Mouse (Mus musculus) kidney, embryonic 16.5 days (tissue): ENCODE data around the gene Ltbp4. TPM values are rescaled to one million over a fixed set of nuclear protein-coding genes. Genes with fewer than 3 reads are reported as not detected.
A peak's percentile ranks its signal among the peaks of the same experiment; 100 is the strongest.

Experiments
- ATAC-seq: fragments of 200-750 bp; cut with Nextera tagmentation; 2 replicates; pipeline ENCODE4 v1.8.0; 2017; ENCODE audit warnings: moderate TSS enrichment; ENCODE audit not compliant: low FRiP score, low TSS enrichment
- H3K27ac ChIP-seq: fragments of 300-500 bp; sonication (generic); 2 replicates; pipeline ENCODE4 v1.5.1; 2014; ENCODE audit warnings: low read length
- H3K27me3 ChIP-seq: fragments of 300-500 bp; sonication (generic); 2 replicates; pipeline ENCODE4 v1.6.1; 2014; ENCODE audit warnings: low read length, control low read depth, mixed read lengths; ENCODE audit not compliant: insufficient read depth
- H3K36me3 ChIP-seq: fragments of 300-500 bp; sonication (generic); 2 replicates; pipeline ENCODE4 v1.6.1; 2014; ENCODE audit warnings: low read length, control low read depth, mixed read lengths; ENCODE audit not compliant: insufficient read depth
- H3K4me1 ChIP-seq: fragments of 300-500 bp; sonication (generic); 2 replicates; pipeline ENCODE4 v1.6.1; 2014; ENCODE audit warnings: low read length, control low read depth, mixed read lengths; ENCODE audit not compliant: insufficient read depth
- H3K4me2 ChIP-seq: fragments of 300-500 bp; sonication (generic); replicated peaks from 2 replicates; pipeline ENCODE4 v1.6.1; 2014; ENCODE audit warnings: low read depth, low read length
- H3K4me3 ChIP-seq: fragments of 300-500 bp; sonication (generic); 2 replicates; pipeline ENCODE4 v1.5.1; 2014; ENCODE audit warnings: mild to moderate bottlenecking, low read length
- H3K9ac ChIP-seq: fragments of 300-500 bp; sonication (generic); replicated peaks from 2 replicates; pipeline ENCODE4 v1.6.1; 2014; ENCODE audit warnings: low read length
- H3K9me3 ChIP-seq: fragments of 300-500 bp; sonication (generic); 2 replicates; pipeline ENCODE4 v1.6.1; 2016; ENCODE audit warnings: low read length, control low read depth
- WGBS: fragments of 180-500 bp; shearing (Covaris S2); extraction: QIAGEN DNeasy Blood & Tissue Kit; methylation state at CpG from one replicate; pipeline ENCODE4 v1.1.7; 2014; 5-methylcytosine and 5-hydroxymethylcytosine counted together
- polyA plus RNA-seq: library from polyadenylated mRNA; unstranded; fragments of >200 nt; fragmentation: Nextera tagmentation; extraction: Ambion mirVana; gene quantifications from 2 replicates; pipeline ENCODE4 v1.2.1, GENCODE M21; 2015

Ltbp4 gene
- polyA plus RNA-seq, 1 experiment from 2014 or later = 55.8 TPM

GRCm38 (mm10) chr7:27330709-27331540 is 6.6 kb downstream of the Ltbp4 start:
- peak overlapping the region; percentile 66 for H3K9ac ChIP-seq
- WGBS = under 1% methylated on average over 38 of the region's 39 CpGs
- H3K4me1 ChIP-seq = peaks cover 74% of the 10 kb centered on the region
- H3K36me3 ChIP-seq = 0 out of 2 replicates have a peak, but pooled peaks cover 4% of the 10 kb centered on the region
- peak overlapping the region; percentile 94 for H3K27ac ChIP-seq
- peak; percentile 57 for ATAC-seq
- peaks cover 58% of the 10 kb centered on the region for H3K27me3 ChIP-seq
- no peaks in the 10 kb centered on the region for H3K9me3 ChIP-seq
- H3K4me3 ChIP-seq = peak overlapping the region; percentile 66
- peak overlapping the region; percentile 89 for H3K4me2 ChIP-seq

- Histone ChIP-seq H3K9me3 (no peaks in the 10 kb centered on the region), H3K4me1 (peaks cover 77% of the 10 kb centered on the region), H3K36me3 (0 out of 2 replicates have a peak, but pooled peaks cover 4% of the 10 kb centered on the region), H3K27me3 (peaks cover 51% of the 10 kb centered on the region), H3K27ac (no peak overlapping the region), H3K9ac (peak overlapping the region; percentile 59; the same call in 1 of the 2 replicates), H3K4me2 (peak overlapping the region; percentile 89), H3K4me3 (peak overlapping the region; percentile 66; the same call in 1 of the 2 replicates)
- WGBS = 22% methylated on average over 17 of the region's 17 CpGs
- no peak for ATAC-seq
Measured at GRCm38 (mm10) chr7:27329981-27330380, 7.5 kb downstream of the Ltbp4 start.

GRCm38 (mm10) chr7:27329326-27329947 is 8.1 kb downstream of the Ltbp4 start:
- H3K27me3 ChIP-seq = peaks cover 49% of the 10 kb centered on the region
- H3K27ac ChIP-seq = no peak overlapping the region
- peak overlapping the region; percentile 59 for H3K9ac ChIP-seq

GRCm38 (mm10) chr7:27328648-27329047 is 8.8 kb downstream of the Ltbp4 start:
- Histone ChIP-seq H3K27me3 (peaks cover 42% of the 10 kb centered on the region), H3K9me3 (no peaks in the 10 kb centered on the region), H3K27ac (no peak overlapping the region), H3K9ac (peak overlapping the region; percentile 7; the same call in 1 of the 2 replicates), H3K4me3 (no peak overlapping the region), H3K36me3 (0 out of 2 replicates have a peak, but pooled peaks cover 4% of the 10 kb centered on the region), H3K4me1 (peaks cover 64% of the 10 kb centered on the region), H3K4me2 (no peak overlapping the region; the same call in 1 of the 2 replicates)
- 32% methylated on average over 16 of the region's 16 CpGs for WGBS
- ATAC-seq = no peak

More at GRCm38 (mm10) chr7:27329326-27329947, 8.1 kb downstream of the Ltbp4 start:
- H3K36me3 ChIP-seq = 0 out of 2 replicates have a peak, but pooled peaks cover 4% of the 10 kb centered on the region
- H3K4me3 ChIP-seq = peak overlapping the region; percentile 39
- 4% methylated on average over 45 of the region's 45 CpGs for WGBS
- H3K4me1 ChIP-seq = peaks cover 72% of the 10 kb centered on the region
- ATAC-seq = peak; percentile 21; the same call in 1 of the 2 replicates
- H3K4me2 ChIP-seq = peak overlapping the region; percentile 89
- no peaks in the 10 kb centered on the region for H3K9me3 ChIP-seq

GRCm38 (mm10) chr7:27328161-27328560 is 9.3 kb downstream of the Ltbp4 start:
- 0 out of 2 replicates have a peak, but pooled peaks cover 4% of the 10 kb centered on the region for H3K36me3 ChIP-seq
- WGBS = 82% methylated on average over 11 of the region's 11 CpGs
- H3K27ac ChIP-seq = no peak overlapping the region
- ATAC-seq = no peak
- no peaks in the 10 kb centered on the region for H3K9me3 ChIP-seq
- peaks cover 61% of the 10 kb centered on the region for H3K4me1 ChIP-seq
- no peak overlapping the region for H3K9ac ChIP-seq
- H3K4me3 ChIP-seq = no peak overlapping the region
- H3K27me3 ChIP-seq = peaks cover 37% of the 10 kb centered on the region
- H3K4me2 ChIP-seq = no peak overlapping the region

- H3K4me2 ChIP-seq = no peak overlapping the region
- H3K4me1 ChIP-seq = peaks cover 54% of the 10 kb centered on the region
- no peaks in the 10 kb centered on the region for H3K9me3 ChIP-seq
- 0 out of 2 replicates have a peak, but pooled peaks cover 4% of the 10 kb centered on the region for H3K36me3 ChIP-seq
- no peak for ATAC-seq
- H3K27ac ChIP-seq = no peak overlapping the region
- peaks cover 32% of the 10 kb centered on the region for H3K27me3 ChIP-seq
- no peak overlapping the region for H3K4me3 ChIP-seq
- H3K9ac ChIP-seq = no peak overlapping the region
- 95% methylated on average over 8 of the region's 8 CpGs for WGBS
Measured at GRCm38 (mm10) chr7:27327500-27327899, 10.0 kb downstream of the Ltbp4 start.

- Histone ChIP-seq H3K4me3 (peak overlapping the region; percentile 35), H3K36me3 (0 out of 2 replicates have a peak, but pooled peaks cover 4% of the 10 kb centered on the region), H3K4me1 (peaks cover 42% of the 10 kb centered on the region), H3K9me3 (no peaks in the 10 kb centered on the region), H3K9ac (peak overlapping the region; percentile 56), H3K27ac (0 out of 2 replicates have a peak overlapping the region, but pooled peaks have one; percentile 1), H3K4me2 (peak overlapping the region; percentile 50), H3K27me3 (peaks cover 32% of the 10 kb centered on the region)
- WGBS = 41% methylated on average over 34 of the region's 34 CpGs
- ATAC-seq = peak; percentile 46; the same call in 1 of the 2 replicates
Measured at GRCm38 (mm10) chr7:27326101-27326880, 11.2 kb downstream of the Ltbp4 start.

- peak; percentile 80 for ATAC-seq
- peaks cover 29% of the 10 kb centered on the region for H3K27me3 ChIP-seq
- no peaks in the 10 kb centered on the region for H3K9me3 ChIP-seq
- peak overlapping the region; percentile 50 for H3K4me2 ChIP-seq
- H3K9ac ChIP-seq = peak overlapping the region; percentile 56
- H3K4me3 ChIP-seq = peak overlapping the region; percentile 35
- H3K36me3 ChIP-seq = 0 out of 2 replicates have a peak, but pooled peaks cover 4% of the 10 kb centered on the region
- peak overlapping the region; percentile 5; the same call in 1 of the 2 replicates for H3K27ac ChIP-seq
- 2% methylated on average over 24 of the region's 24 CpGs for WGBS
- peaks cover 37% of the 10 kb centered on the region for H3K4me1 ChIP-seq
Measured at GRCm38 (mm10) chr7:27325697-27326096, 11.8 kb downstream of the Ltbp4 start.

- Histone ChIP-seq H3K27me3 (peaks cover 25% of the 10 kb centered on the region), H3K36me3 (0 out of 2 replicates have a peak, but pooled peaks cover 4% of the 10 kb centered on the region), H3K9me3 (no peaks in the 10 kb centered on the region), H3K27ac (no peak overlapping the region), H3K4me1 (peaks cover 30% of the 10 kb centered on the region), H3K9ac (no peak overlapping the region), H3K4me3 (no peak overlapping the region), H3K4me2 (peak overlapping the region; percentile 50; the same call in 1 of the 2 replicates)
- WGBS = 45% methylated on average over 17 of the region's 20 CpGs
- no peak for ATAC-seq
Measured at GRCm38 (mm10) chr7:27324928-27325327, 12.6 kb downstream of the Ltbp4 start.
